Mouse (Mus musculus) adrenal gland, postnatal 25 days (tissue): ENCODE data around the gene Rack1. TPM values are rescaled to one million over a fixed set of nuclear protein-coding genes. Genes with fewer than 3 reads are reported as not detected.
"Not testable (repeated sequence)": the region's sequence is repeated elsewhere in the genome, so short reads cannot be mapped to it uniquely, and the experiment has no call there.

ENCODE experiments used
- DNase-seq: peaks from one replicate; pipeline ENCODE4 v3.0.0; 2021; ENCODE audit warnings: mixed read lengths
- long read RNA-seq: library from polyadenylated mRNA; stranded (forward); transcript quantifications from one replicate; pipeline ENCODE4 v2.0.0, GENCODE M21; 2021
- total RNA-seq: library from RNA; stranded (reverse); gene quantifications from 2 replicates; pipeline ENCODE4 v1.2.3, GENCODE M21; 2021

Rack1 gene
- 598 and 671 TPM in 2 replicates for total RNA-seq
- long read RNA-seq, full-length matches to known transcripts: 150 of 159 reads
- long read RNA-seq, partial matches to known transcripts: 5 of 159 reads
- long read RNA-seq, other reads (novel, unspliced or antisense): 4 of 159 reads

DNA sequence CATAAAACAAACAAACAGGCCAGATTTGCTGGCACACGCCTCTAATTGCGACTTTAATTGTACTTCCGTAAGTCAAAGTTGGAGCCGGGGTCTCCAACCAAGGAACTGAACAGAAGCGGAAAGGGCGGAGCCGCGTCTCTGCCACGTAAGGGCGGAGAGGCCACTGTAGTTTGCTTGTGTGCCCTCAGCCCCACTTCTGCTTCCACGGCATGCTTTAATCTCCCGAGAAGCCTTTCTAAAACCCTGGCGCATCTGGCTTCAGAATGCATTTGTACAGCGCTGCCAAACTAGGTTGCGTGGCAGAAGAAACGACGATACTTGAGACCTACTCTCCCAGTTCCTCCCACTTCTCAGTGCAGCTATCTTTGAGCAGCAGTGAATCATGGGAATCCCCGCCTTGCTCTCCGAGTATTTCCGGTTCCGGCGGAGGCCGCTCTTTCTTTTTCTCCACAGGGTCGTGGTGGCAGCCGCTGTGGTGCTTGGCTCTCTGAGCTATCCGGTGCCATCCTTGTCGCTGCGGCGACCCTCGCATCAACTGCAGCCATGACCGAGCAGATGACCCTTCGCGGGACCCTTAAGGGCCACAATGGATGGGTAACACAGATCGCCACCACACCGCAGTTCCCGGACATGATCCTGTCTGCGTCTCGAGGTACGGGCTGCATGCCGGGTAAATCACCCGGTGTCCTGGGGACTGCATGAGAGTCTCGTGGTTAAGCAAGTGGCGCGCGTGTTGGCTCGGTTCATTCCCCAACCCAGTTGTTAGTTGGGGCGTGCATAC, at the start of gene Rack1:
Rack1 (plus strand) TSS at position 412 of the 781 bp plus-strand sequence.
- DNase-seq: peak; percentile 86

GRCm38 (mm10) chr11:48750428-48750827, 49.7 kb upstream of the Rack1 start:
- DNase-seq: no peak

- not testable (repeated sequence) for DNase-seq
Observed at GRCm38 (mm10) chr11:48753534-48753933, 46.6 kb upstream of the Rack1 start.

GRCm38 (mm10) chr11:48759021-48759420, 41.1 kb upstream of the Rack1 start:
- DNase-seq: no peak

DNA sequence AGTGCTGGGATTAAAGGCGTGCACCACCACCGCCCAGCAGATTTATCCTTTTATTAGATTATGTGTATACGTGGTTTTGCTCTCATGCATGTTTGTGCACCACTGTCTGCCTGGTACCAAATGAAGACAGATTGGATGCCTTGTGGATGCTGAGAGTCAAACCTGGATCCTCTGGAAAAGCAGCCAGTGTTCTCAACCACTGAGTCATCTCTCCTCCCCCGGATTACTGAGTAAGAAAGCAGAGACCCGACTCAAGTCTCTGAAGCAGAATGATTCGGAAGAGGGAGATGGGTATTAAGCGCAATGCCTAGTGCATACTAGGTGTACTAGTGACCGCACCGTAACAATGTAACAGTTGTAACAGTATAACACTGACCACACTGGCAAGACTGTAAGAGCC, 36.0 kb upstream of the Rack1 start:
- DNase-seq: no peak

DNA sequence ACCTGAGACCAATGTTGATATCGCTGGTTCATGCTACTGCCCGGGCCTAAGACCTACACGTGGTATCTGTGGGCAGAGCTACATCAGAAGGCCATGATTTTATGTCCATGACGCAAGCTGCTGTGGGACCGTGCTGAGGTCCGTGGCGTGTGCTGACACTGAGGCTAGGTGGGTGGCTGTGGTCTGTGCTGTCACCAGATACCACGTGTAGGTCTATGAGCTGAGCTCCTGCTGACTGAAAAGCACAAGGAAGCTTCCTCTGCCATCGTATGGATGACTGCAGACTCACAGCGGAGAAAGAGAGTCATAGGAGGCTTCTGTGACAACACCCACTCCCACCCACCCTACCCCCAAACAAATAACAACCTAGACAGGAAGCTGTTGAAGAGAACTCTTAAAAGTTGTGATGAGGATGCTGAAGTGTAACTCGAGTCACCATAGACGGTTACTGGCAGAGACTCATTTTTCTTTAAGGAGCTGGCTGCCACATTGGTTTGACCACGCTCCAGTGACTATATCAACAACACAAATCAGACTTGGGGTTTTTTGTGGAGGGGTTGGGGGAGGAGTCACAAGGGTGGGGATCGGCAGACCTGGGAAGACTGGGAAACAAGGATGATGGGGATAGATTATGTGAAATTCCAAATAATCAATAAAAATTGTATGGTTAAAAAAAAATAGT, 32.8 kb upstream of the Rack1 start:
- no peak for DNase-seq

GRCm38 (mm10) chr11:48771691-48772090, 28.4 kb upstream of the Rack1 start:
- no peak for DNase-seq

DNA sequence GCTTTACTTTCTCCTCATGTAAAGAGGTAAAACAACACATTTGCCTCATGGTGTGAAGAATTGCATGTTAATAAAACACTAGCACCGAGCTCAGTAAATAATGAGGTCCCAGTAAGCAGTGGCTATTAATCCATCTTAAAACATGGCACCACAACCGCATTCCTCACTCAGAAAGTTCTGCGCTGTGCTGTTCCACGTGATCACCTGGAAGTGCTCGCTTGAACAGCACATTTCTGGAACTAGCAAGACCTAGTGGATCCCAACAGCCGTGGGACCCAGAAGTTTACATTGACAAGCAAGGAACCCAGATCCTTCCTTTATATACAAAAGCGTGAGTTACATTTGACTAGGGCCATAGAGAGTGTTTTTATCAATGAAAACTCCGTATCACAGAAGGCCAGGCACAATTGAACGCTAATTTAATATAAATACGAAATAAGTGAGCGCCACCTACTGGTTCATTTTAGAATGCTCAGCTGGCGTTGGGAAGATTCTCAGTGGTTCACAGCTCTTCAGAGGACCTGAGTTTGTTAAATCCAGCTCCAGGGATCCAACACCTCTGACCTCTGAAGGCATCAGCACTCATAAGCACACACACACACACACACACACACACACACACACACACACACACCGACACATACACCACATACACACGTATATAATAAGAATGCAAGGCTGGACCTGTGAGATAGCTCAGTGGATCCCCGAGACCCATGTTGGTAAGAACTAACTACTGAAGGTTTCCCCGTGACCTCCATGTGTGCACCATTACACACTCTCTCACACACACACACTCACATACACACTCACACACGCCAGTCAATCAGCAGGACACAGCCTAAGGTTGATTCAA, 25.5 kb upstream of the Rack1 start:
- peak; percentile 20 for DNase-seq

DNA sequence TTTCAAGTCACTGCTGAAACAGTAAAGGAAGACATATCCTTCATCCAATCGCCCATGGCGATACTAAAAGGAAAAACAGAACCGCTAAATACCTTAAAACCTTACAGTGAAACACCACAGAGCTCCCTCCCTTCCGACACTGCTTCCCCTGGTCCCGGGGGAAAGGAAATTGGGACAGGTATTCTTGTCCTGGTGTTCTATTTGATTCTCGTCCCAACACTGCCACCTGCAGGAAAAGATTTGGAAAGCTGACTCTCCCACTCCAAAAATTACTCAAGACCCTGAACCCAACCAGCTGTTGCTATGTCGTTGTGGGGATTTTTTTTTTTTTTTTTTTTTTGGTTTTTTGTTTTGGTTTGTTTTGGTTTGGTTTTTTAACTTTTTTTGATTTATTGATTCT, 24.6 kb upstream of the Rack1 start:
- DNase-seq: peak; percentile 26

DNA sequence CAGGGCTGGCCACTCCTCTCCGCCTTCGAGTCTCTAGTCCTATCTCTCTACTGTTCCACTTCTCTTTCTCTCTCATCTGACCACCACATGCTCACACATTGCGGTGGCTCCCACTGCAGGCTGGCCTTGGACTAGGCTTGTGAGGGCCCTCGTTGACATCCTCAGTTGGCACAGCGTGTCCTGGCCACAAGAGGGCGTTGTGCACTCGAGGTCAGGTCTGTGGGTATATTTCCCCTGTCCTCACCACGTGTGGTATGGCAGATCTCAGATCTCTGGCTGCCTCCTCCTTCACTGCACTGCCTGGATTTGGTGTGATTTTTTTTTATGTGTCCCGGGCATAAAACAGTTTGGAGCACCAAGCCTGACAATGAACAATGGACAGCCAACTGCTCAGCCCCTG, 23.5 kb upstream of the Rack1 start:
- no peak for DNase-seq

DNA sequence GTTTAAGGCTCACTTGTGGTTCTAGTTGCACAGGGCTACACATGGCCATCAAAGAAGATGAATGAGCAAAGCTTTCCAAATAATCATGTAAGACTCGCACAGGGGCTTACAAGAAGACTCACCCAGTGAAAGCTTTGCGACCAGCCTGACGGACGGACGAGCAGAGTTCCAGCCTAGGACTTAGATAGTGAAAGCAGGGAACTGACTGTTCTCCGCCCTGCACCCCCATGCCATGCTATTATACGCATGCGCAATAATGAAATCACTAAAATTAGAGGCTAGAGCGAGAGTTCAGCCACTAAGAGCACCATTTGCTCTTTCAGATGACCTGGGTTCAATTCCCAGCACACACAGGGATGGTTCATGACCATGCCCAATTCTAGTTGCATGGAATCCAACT, 22.8 kb upstream of the Rack1 start:
- DNase-seq: no peak

- DNase-seq: no peak
Observed at GRCm38 (mm10) chr11:48779450-48779849, 20.7 kb upstream of the Rack1 start.

- no peak for DNase-seq
Observed at GRCm38 (mm10) chr11:48782243-48782642, 17.9 kb upstream of the Rack1 start.

DNA sequence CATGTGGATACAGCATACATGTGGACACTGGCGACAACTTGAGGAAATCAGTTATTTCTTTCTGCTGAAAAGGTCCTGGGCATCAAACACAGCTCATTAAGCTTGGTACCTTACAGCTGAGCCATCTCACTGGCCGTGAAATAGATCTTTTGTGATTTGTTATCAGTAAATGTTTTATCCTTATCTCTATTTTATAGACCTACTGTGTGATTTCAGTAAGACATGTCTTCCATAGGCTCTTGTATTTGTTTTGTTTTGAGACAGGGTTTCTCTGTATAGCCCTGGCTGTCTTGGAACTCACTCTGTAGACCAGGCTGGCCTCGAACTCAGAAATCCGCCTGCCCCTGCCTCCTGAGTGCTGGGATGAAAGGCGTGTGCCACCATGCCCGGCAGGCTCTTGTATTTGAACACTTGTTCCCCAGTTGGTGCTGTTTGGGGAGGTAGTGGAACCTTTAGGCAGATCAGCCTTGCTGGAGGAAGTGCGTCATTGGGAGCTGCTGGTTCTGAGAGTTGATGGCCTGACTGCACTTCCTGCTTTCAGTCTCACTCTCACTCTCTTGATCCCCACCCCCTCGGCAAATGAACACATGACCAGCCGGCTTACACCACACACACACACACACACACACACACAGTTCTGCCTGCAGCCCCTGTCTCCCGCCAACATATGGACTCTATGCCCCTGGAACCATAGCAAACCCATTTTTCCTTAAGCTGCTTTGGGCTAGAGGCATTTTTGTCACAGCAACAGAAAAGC, 12.5 kb upstream of the Rack1 start:
- no peak for DNase-seq

DNA sequence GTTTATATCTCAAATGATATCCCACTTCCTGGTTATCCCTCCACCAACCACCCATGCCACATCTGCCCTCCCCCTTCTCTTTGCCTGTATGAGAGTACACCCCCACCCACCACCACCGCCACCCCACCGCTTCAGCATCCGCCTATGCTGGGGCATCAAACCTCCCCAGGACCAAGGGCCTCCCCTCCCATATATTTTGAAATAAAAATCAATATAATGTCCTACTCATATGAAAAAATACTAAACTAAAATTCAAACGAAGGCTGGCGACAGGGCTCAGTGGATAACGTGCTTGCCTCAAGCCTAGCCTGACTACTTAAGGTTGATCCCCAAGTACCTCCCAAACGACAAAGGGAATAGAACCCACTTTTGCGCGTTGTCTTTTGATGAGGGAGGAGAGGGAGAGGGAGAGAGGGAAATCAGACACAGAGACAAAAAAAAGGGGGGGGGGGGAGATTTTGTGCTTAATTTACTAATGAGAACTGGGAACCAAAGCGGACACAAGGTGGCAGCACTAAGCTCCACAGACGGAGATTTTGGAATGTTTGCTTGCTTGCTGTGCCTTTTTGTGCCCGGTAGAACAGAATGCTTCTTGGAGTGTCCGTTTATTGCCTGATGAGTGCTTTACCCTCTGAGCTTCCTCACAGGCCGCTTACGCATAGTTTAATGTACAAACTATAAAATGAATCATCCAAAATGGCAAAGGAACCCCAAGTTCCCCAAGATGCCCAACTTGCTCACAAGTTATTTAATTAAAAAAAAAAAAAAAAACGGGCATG, 11.6 kb upstream of the Rack1 start:
- DNase-seq: peak; percentile 70

- no peak for DNase-seq
Observed at GRCm38 (mm10) chr11:48789215-48789614, 10.9 kb upstream of the Rack1 start.

- peak; percentile 89 for DNase-seq
Observed at GRCm38 (mm10) chr11:48789973-48790823, 9.9 kb upstream of the Rack1 start.

- no peak for DNase-seq
Observed at GRCm38 (mm10) chr11:48790946-48791345, 9.2 kb upstream of the Rack1 start.

DNA sequence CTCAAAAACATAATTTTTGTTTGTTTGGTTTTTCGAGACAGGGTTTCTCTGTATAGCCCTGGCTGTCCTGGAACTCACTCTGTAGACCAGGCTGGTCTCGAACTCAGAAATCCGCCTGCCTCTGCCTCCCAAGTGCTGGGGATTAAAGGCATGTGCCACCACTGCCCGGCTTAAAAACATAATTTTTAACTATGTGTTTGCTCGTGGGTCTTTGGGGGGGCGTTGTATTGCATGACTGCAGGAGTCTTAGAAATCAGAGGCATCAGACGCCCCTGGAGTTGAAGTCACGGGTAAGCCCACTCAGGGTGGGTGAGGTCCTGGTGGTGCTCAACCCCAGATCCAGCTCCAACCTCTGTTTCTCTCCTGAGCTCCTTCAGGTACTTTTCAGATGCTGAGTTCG, 8.2 kb upstream of the Rack1 start:
- DNase-seq: not testable (repeated sequence)

GRCm38 (mm10) chr11:48793184-48793583, 6.9 kb upstream of the Rack1 start:
- no peak for DNase-seq
